Mouse (Mus musculus) hindbrain, embryonic 11.5 days (tissue): Measurements from ENCODE around the gene Fam49a. TPM values are rescaled to one million over a fixed set of nuclear protein-coding genes. Genes with fewer than 3 reads are reported as not detected.

Experiments used
- ATAC-seq: fragments of 200-750 bp; cut with Nextera tagmentation; 2 replicates; pipeline ENCODE4 v1.8.0; 2017; ENCODE audit warnings: mild to moderate bottlenecking, moderate TSS enrichment, moderate library complexity; ENCODE audit not compliant: low FRiP score
- DNase-seq: peaks from one replicate; pipeline ENCODE4 v3.0.0-alpha.2; 2015; ENCODE audit warnings: low spot score
- H3K27ac ChIP-seq: fragments of 300-500 bp; sonication (generic); 2 replicates; pipeline ENCODE4 v1.5.1; 2014; ENCODE audit warnings: mild to moderate bottlenecking, low read depth, low read length
- H3K27me3 ChIP-seq: fragments of 300-500 bp; sonication (generic); 2 replicates; pipeline ENCODE4 v1.6.1; 2014; ENCODE audit warnings: mild to moderate bottlenecking, low read length, moderate library complexity, mixed read lengths; ENCODE audit not compliant: control insufficient read depth, insufficient read depth
- H3K36me3 ChIP-seq: fragments of 300-500 bp; sonication (generic); 2 replicates; pipeline ENCODE4 v1.6.1; 2014; ENCODE audit warnings: mild to moderate bottlenecking, low read length, moderate library complexity, mixed read lengths; ENCODE audit not compliant: control insufficient read depth, insufficient read depth
- H3K4me1 ChIP-seq: fragments of 300-500 bp; sonication (generic); replicated peaks from 2 replicates; pipeline ENCODE4 v1.6.1; 2014; ENCODE audit warnings: low read length, mixed read lengths; ENCODE audit not compliant: control insufficient read depth, insufficient read depth
- H3K4me2 ChIP-seq: fragments of 300-500 bp; sonication (generic); replicated peaks from 2 replicates; pipeline ENCODE4 v1.6.1; 2014; ENCODE audit warnings: mild to moderate bottlenecking, low read depth, low read length
- H3K4me3 ChIP-seq: fragments of 300-500 bp; sonication (generic); 2 replicates; pipeline ENCODE4 v1.5.1; 2014; ENCODE audit warnings: low read depth, low read length
- H3K9ac ChIP-seq: fragments of 300-500 bp; sonication (generic); 2 replicates; pipeline ENCODE4 v1.6.1; 2014; ENCODE audit warnings: low read depth, low read length
- H3K9me3 ChIP-seq: fragments of 300-500 bp; sonication (generic); 2 replicates; pipeline ENCODE4 v1.6.1; 2016; ENCODE audit warnings: low read length; ENCODE audit not compliant: control insufficient read depth
- WGBS: fragments of 180-500 bp; shearing (Covaris S2); extraction: QIAGEN DNeasy Blood & Tissue Kit; methylation state at CpG from one replicate; pipeline ENCODE4 v1.1.7; 2014; 5-methylcytosine and 5-hydroxymethylcytosine counted together
- polyA plus RNA-seq: library from polyadenylated mRNA; unstranded; fragments of >200 nt; fragmentation: Nextera tagmentation; extraction: Ambion mirVana; gene quantifications from 2 replicates; pipeline ENCODE4 v1.2.1, GENCODE M21; 2014

Gene Fam49a
- polyA plus RNA-seq, 1 experiment from 2014 or later, result 24.1 TPM

DNA sequence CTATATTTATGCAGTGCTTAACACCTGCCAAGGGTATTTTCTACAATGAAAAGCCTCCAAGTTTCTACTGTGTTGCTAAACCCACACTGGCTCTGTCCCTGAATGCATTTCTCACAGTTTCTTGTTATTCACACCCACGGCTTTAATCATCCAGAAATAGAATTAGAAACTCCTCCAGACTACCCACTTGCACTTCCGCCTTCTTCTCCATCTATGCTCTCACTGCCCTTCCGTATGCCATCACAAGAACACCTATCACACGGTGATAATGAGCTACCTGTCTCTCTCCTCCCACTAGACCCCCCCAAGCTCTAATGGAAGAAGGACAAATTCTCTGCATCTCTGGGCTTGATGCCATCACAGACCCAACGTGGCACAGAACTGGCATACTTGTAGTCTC lies 105.5 kb downstream of the Fam49a start:
- H3K36me3 ChIP-seq, result no peaks in the 10 kb centered on the region
- no peak overlapping the region for H3K4me2 ChIP-seq
- ATAC-seq (no peak), DNase-seq (no peak)
- WGBS, result 86% methylated on average over 5 of the region's 5 CpGs
- no peaks in the 10 kb centered on the region for H3K27me3 ChIP-seq
- no peak overlapping the region for H3K9ac ChIP-seq
- H3K9me3 ChIP-seq, result no peaks in the 10 kb centered on the region
- no peak overlapping the region for H3K4me3 ChIP-seq
- H3K4me1 ChIP-seq, result no peaks in the 10 kb centered on the region
- no peak overlapping the region for H3K27ac ChIP-seq

DNA sequence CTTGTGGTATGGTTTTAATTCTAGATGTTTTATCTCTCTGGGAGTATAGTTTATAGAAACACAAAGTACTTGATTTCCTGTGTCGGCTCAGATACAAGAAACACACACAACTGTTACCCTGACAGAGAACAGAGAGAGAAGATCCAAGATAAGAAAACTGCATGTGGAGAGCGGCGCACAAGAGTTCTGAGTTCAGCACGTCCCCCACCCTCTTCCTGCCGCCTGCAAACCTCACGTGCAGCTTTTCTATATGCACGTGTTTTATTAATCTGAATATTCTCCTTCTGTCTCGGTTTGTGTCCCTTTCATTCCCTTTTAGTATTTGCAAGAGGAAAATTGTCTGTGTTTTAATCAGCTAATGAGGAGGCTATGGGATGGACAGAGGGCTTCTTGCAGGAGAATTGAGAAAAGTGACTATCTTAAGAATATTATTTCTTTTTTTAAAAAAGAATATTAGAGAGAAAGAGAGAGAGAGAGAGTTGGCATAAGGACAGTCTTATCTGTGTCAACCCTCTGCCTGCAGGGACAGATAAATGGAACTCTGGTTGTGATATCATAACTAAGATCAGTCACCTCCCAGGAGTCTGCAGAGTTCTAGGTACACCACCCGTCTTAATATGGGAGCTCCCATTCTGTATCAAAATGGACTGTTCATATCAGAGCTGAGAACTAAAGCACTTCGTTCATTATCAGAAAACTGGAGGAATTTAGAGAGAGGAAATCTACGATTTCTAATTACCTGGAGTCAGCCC lies 111.3 kb downstream of the Fam49a start:
- Histone ChIP-seq H3K4me2 (no peak overlapping the region), H3K27me3 (no peaks in the 10 kb centered on the region), H3K4me3 (no peak overlapping the region), H3K4me1 (no peaks in the 10 kb centered on the region), H3K9ac (no peak overlapping the region), H3K9me3 (no peaks in the 10 kb centered on the region), H3K36me3 (no peaks in the 10 kb centered on the region), H3K27ac (no peak overlapping the region)
- no peak for ATAC-seq
- WGBS, result 91% methylated on average over 11 of the region's 11 CpGs
- DNase-seq, result no peak

DNA sequence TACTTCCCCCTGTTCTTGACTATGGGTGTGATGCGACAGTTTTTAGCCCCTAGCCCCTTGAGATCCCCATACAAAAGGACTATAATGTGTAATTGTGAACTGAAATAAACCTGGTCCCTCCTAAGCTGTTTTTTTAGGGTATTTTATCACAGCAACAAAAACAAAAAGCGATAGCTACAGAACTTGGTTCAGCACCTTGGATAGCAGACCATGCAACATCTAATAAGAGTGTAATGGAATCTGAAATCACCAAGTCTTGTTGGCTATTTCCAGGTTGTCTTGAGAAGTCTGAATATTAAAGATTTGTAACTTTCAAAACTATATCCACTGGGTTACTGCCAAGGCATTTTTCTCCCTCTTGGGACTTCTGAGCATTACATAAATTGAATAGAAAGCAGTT lies 117.1 kb downstream of the Fam49a start:
- DNase-seq (no peak), ATAC-seq (no peak)
- Histone ChIP-seq H3K4me3 (no peak overlapping the region), H3K9ac (no peak overlapping the region), H3K4me1 (no peaks in the 10 kb centered on the region), H3K4me2 (no peak overlapping the region), H3K9me3 (no peaks in the 10 kb centered on the region), H3K36me3 (no peaks in the 10 kb centered on the region), H3K27me3 (no peaks in the 10 kb centered on the region), H3K27ac (no peak overlapping the region)
- WGBS, result 61% methylated on average over 2 of the region's 2 CpGs

DNA sequence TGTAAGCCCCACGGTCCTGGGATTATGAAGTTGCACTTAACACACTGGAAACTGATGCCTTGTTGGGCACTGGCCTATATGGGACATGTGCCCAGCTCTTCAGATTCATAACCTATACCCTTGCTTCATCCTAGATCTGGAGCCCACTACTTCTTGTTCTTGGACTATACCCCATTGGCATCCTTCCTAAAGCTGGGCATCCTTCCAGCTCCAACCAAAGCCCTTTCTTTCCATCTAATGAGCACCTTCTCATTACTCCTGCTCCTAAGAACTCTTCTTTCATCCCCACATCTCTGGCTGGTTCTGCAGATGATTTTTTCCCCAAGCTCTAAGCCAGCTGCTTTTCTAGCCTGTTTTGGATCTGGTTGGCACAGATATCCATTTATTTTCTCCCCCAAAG lies 127.3 kb downstream of the Fam49a start:
- H3K4me3 ChIP-seq, result no peak overlapping the region
- DNase-seq (no peak), ATAC-seq (no peak)
- no peak overlapping the region for H3K4me2 ChIP-seq
- H3K27ac ChIP-seq, result no peak overlapping the region
- 96% methylated on average over 1 of the region's 1 CpGs for WGBS
- H3K4me1 ChIP-seq, result no peaks in the 10 kb centered on the region
- H3K27me3 ChIP-seq, result no peaks in the 10 kb centered on the region
- no peaks in the 10 kb centered on the region for H3K36me3 ChIP-seq
- no peaks in the 10 kb centered on the region for H3K9me3 ChIP-seq
- H3K9ac ChIP-seq, result no peak overlapping the region

DNA sequence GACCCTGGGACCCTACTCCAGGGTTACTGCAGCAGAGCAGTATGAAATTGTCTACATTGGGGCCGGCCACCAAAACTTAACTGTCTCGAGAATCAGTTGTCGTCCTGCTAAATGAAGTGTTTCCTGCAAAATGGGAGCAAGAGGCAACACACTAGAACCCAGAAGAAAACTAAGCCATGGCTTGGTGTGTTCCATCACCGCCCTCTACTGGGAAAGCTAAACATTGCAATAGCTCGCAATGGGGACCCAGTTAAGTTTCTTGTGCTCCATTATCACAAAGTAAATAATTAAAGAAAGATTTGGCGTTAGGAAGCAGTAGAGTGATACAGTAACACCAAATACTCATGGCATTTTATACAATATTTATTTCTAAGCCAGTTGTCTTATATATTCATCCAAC lies 134.3 kb downstream of the Fam49a start:
- DNase-seq (peak; percentile 66), ATAC-seq (no peak)
- H3K27ac ChIP-seq, result no peak overlapping the region
- H3K27me3 ChIP-seq, result no peaks in the 10 kb centered on the region
- no peak overlapping the region for H3K9ac ChIP-seq
- H3K4me2 ChIP-seq, result no peak overlapping the region
- WGBS, result 34% methylated on average over 6 of the region's 6 CpGs
- no peaks in the 10 kb centered on the region for H3K9me3 ChIP-seq
- no peaks in the 10 kb centered on the region for H3K36me3 ChIP-seq
- H3K4me1 ChIP-seq, result no peaks in the 10 kb centered on the region
- H3K4me3 ChIP-seq, result no peak overlapping the region

DNA sequence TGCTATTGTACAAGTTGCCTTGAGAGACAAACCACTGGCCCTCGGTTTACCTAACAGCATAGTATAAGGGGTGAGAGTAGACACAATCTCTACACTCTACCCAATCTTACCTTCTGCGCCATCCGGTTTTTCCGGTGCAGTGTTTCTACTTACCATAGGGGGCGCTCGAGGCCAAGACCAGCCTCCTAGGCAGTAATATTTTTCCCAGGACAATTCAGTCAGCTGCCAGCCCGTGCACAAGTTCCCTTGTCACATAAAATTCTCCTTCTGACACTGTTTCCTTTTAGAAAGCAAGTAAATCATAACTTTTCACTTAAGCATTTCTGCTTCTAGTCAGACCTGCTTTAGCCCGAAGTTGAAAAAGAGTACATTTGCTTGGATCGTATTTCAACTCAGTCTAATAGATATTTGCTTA lies 139.1 kb downstream of the Fam49a start:
- Histone ChIP-seq H3K9ac (no peak overlapping the region), H3K4me3 (no peak overlapping the region), H3K36me3 (no peaks in the 10 kb centered on the region), H3K27me3 (no peaks in the 10 kb centered on the region), H3K4me2 (no peak overlapping the region), H3K27ac (no peak overlapping the region), H3K4me1 (no peaks in the 10 kb centered on the region), H3K9me3 (no peaks in the 10 kb centered on the region)
- no peak for ATAC-seq
- DNase-seq, result peak; percentile 67
- 49% methylated on average over 9 of the region's 9 CpGs for WGBS

DNA sequence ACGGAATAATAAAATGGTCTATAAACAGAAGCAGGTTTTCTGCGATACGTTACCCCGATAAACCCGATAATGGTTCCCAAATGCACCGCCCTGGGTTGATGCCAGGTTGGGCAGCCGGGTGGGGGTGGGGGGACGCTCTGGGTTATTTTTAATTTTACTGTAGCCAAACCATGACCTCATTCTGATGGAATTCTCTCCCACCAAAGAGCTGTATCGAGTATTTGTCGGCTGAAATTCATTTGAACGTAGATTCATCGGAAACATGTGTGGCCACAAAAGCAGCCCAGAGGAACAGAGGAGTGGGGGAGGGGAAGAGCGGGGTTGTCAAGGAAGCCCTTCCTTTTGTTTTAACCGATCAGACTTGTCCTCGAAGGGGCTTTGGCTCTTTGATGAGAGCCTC lies 139.6 kb downstream of the Fam49a start:
- no peak overlapping the region for H3K4me3 ChIP-seq
- peak; percentile 51 for DNase-seq
- no peaks in the 10 kb centered on the region for H3K36me3 ChIP-seq
- H3K4me2 ChIP-seq, result no peak overlapping the region
- H3K9me3 ChIP-seq, result no peaks in the 10 kb centered on the region
- H3K4me1 ChIP-seq, result no peaks in the 10 kb centered on the region
- WGBS, result 60% methylated on average over 15 of the region's 15 CpGs
- H3K27me3 ChIP-seq, result no peaks in the 10 kb centered on the region
- no peak overlapping the region for H3K27ac ChIP-seq
- no peak overlapping the region for H3K9ac ChIP-seq
- ATAC-seq, result no peak

DNA sequence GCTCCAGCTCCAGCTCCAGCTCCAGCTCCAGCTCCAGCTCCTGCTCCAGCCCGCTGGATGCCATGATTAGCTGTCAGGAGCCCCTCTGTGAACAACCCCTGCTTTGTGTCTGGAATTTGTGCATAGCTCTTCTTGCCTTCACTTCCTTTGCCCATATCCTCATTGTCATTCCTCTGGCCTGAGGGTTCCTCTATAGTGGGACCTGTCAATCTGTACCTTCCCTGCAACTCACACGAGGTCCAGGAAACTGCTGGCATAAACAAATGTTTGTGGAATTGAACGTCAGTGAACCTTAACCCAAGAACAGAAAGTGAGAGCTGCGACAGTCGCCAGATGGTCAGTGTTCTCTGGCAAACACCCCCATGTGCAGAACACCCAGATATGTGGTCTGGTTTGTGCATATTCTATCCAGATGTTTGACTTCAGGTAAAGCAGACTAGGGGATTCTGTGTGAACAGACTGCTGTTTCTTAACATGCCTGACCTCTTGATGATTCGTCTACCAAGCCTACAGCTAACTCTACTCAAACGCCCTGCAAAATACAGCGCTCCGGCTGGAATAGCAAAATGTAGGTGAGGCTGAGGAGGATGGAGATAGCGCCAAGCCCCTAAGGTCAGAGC lies 143.7 kb downstream of the Fam49a start:
- no peak overlapping the region for H3K9ac ChIP-seq
- no peaks in the 10 kb centered on the region for H3K27me3 ChIP-seq
- no peaks in the 10 kb centered on the region for H3K4me1 ChIP-seq
- no peak overlapping the region for H3K4me2 ChIP-seq
- DNase-seq, result peak; percentile 5
- H3K27ac ChIP-seq, result no peak overlapping the region
- H3K36me3 ChIP-seq, result no peaks in the 10 kb centered on the region
- WGBS, result 60% methylated on average over 10 of the region's 10 CpGs
- no peaks in the 10 kb centered on the region for H3K9me3 ChIP-seq
- H3K4me3 ChIP-seq, result no peak overlapping the region
- no peak for ATAC-seq

DNA sequence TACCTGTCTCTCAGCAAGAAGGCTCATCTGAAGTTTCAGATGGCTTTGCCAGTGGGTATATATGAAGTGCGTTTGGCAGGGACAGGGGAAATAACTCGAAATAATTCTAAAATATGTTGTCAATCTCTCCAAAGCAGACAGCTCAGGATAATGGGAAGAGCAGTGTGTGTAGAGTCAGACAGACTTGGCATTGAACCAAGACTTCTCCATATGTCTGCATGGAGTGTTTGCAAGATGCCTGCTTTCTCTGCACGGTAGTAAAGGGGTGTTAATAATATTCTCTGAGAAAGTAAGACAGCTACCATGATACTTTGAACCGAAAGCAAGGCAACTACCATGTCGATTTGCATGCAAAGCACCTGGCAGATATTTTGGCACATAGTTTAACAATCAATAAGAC lies 147.1 kb downstream of the Fam49a start:
- DNase-seq (no peak), ATAC-seq (no peak)
- 82% methylated on average over 5 of the region's 5 CpGs for WGBS
- H3K4me1 ChIP-seq, result no peaks in the 10 kb centered on the region
- no peaks in the 10 kb centered on the region for H3K9me3 ChIP-seq
- no peak overlapping the region for H3K27ac ChIP-seq
- H3K27me3 ChIP-seq, result no peaks in the 10 kb centered on the region
- H3K36me3 ChIP-seq, result no peaks in the 10 kb centered on the region
- no peak overlapping the region for H3K4me2 ChIP-seq
- no peak overlapping the region for H3K4me3 ChIP-seq
- H3K9ac ChIP-seq, result no peak overlapping the region
